In the genomic region with DNA sequence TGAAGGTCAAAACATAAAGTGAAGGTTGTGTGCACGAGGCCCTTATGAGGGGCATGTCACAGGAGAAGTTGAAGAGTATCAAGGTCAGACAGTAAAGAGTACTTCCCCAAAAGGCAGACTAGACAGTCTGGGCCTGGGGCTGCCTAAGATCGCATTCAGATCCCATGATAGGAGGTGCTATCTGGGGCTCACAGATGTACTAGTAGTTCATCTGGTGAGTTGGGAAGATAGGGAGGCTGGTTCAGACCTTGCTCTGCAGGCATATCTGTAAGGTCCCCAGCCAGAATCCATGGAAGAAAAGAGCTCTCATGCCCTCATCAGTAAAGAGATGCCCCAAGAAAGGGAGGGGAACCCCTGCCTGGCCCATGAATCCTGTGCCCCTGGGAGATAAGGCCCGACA, we compare ENCODE assay signal across 28 mouse cellular contexts. TPM values are rescaled to one million over a fixed set of nuclear protein-coding genes. Genes with fewer than 3 reads are reported as not detected.
DNase-seq lines count a peak whose midpoint lies in the region; ATAC-seq and TF ChIP-seq lines count a peak whose summit lies in the region.
"Had no signal": no experiment of that assay in that cellular context is flagged by ENCODE, and none has a peak within 500 bp of the region (broad histone marks: within the 10 kb centered on the region; RNA-seq: fewer than 3 reads in every experiment).

No protein-coding gene starts in this region.

- TF ChIP-seq POLR2A in MEL (IDR thresholded peaks at IDR 0.05; ENCODE audit: control insufficient read depth in 1 of 2, insufficient read depth in 1 of 2, low read depth in 1 of 2, low read length in 2 of 2, poor library complexity in 1 of 2): no peak
- TF ChIP-seq POLR2A in kidney, adult 2 months (IDR thresholded peaks at IDR 0.05; ENCODE audit: low read depth, low read length): no peak

- H3K9ac ChIP-seq in MEL (ENCODE audit: control insufficient read depth, low read depth, low read length, poor library complexity, severe bottlenecking): peak overlapping the region; percentile 32; the same call in 1 of the 2 replicates
- H3K9ac ChIP-seq in liver, embryonic 15.5 days: 0 out of 2 replicates have a peak overlapping the region, but pooled peaks have one; percentile 4
- no peak overlapping the region for H3K9ac ChIP-seq in kidney, embryonic 16.5 days (replicated peaks; ENCODE audit: low read length)
- H3K9ac ChIP-seq: forebrain, embryonic 13.5 days; heart, embryonic 12.5 days; hindbrain, embryonic 15.5 days; limb, embryonic 12.5 days; midbrain, embryonic 12.5 days; neural tube, embryonic 13.5 days had no signal

- no peak for TF ChIP-seq RAD21 in MEL (IDR thresholded peaks at IDR 0.05; ENCODE audit: low read depth, low read length)

- H3K4me3 ChIP-seq in G1E (ENCODE audit: low read depth, low read length) (no peak overlapping the region), MEL (ENCODE audit: control insufficient read depth in 1 of 2, insufficient read depth in 1 of 2, low read depth in 2 of 2, low read length in 2 of 2) (no peak overlapping the region)
- no peak overlapping the region for H3K4me3 ChIP-seq in liver, embryonic 15.5 days (replicated peaks)
- H3K4me3 ChIP-seq in kidney, embryonic 16.5 days (ENCODE audit: low read length): no peak overlapping the region
- H3K4me3 ChIP-seq in kidney, adult 2 months (ENCODE audit: insufficient read depth, low read depth, low read length): no peak overlapping the region
- H3K4me3 ChIP-seq: forebrain, embryonic 13.5 days; heart, embryonic 12.5 days; hindbrain, embryonic 15.5 days; limb, embryonic 12.5 days; midbrain, embryonic 12.5 days; neural tube, embryonic 13.5 days had no signal

- peaks cover 19% of the 10 kb centered on the region for H3K27me3 ChIP-seq in G1E (ENCODE audit: insufficient read depth, low read length)
- H3K27me3 ChIP-seq in MEL (ENCODE audit: control insufficient read depth in 1 of 2, insufficient read depth in 2 of 2, low read length in 2 of 2): no peaks in the 10 kb centered on the region
- H3K27me3 ChIP-seq in liver, embryonic 15.5 days: no peaks in the 10 kb centered on the region
- H3K27me3 ChIP-seq in kidney, embryonic 16.5 days (ENCODE audit: insufficient read depth, low read length): no peaks in the 10 kb centered on the region
- H3K27me3 ChIP-seq in kidney, adult 2 months (replicated peaks; ENCODE audit: control insufficient read depth, insufficient read depth, low read length): no peaks in the 10 kb centered on the region
- H3K27me3 ChIP-seq: forebrain, embryonic 13.5 days; heart, embryonic 12.5 days; hindbrain, embryonic 15.5 days; limb, embryonic 12.5 days; midbrain, embryonic 12.5 days; neural tube, embryonic 13.5 days; Patski had no signal

- no peak for TF ChIP-seq CTCF in G1E (IDR thresholded peaks at IDR 0.05; ENCODE audit: low read depth, low read length)
- TF ChIP-seq CTCF in MEL (IDR thresholded peaks at IDR 0.05 in 2 of 3, conservative IDR thresholded peaks at IDR 0.05 in 1 of 3; ENCODE audit: control insufficient read depth in 1 of 3, insufficient read depth in 1 of 3, low read depth in 2 of 3, low read length in 3 of 3, poor library complexity in 1 of 3, severe bottlenecking in 1 of 3): no peak
- no peak for TF ChIP-seq CTCF in kidney, adult 2 months (conservative IDR thresholded peaks at IDR 0.05; ENCODE audit: insufficient read depth, insufficient read length, low read depth, low read length)

- DNase-seq in G1E (ENCODE audit: low spot score): peak; percentile 53
- peak; percentile 89 for DNase-seq in MEL (ENCODE audit: low read depth, low spot score)
- peak; percentile 57 for DNase-seq in liver
- no peak for DNase-seq in kidney, adult 2 months
- no peak for DNase-seq in frontal cortex, postnatal 10 days (ENCODE audit: low spot score in 2 of 2)
- no peak for DNase-seq in embryo, embryonic 10 days (ENCODE audit: low spot score)
- DNase-seq: adrenal gland, postnatal 10 days; B cell, adult 2 months; cerebellum, adult 11-12 months; cerebellum, adult 9-11 months; gastrocnemius, postnatal 14 days; heart, adult 11 months; heart, postnatal 4 days; kidney, adult 9 months; kidney, postnatal 14 days; lung, adult 18-20 months; lung, postnatal 10 days; right cerebral cortex, postnatal 4 days had no signal

- H3K4me1 ChIP-seq in G1E (ENCODE audit: insufficient read depth, low read depth, low read length) (peaks cover 43% of the 10 kb centered on the region), MEL (ENCODE audit: control insufficient read depth in 1 of 2, insufficient read depth in 2 of 2, low read length in 2 of 2) (peaks cover 13 to 23% of the 10 kb centered on the region in 2 experiments)
- peaks cover 62% of the 10 kb centered on the region for H3K4me1 ChIP-seq in liver, embryonic 15.5 days (replicated peaks)
- no peaks in the 10 kb centered on the region for H3K4me1 ChIP-seq in kidney, embryonic 16.5 days (ENCODE audit: insufficient read depth, low read length)
- no peaks in the 10 kb centered on the region for H3K4me1 ChIP-seq in kidney, adult 2 months (ENCODE audit: control insufficient read depth, insufficient read depth, low read length)

- H3K36me3 ChIP-seq in G1E (replicated peaks): no peaks in the 10 kb centered on the region
- H3K36me3 ChIP-seq in MEL (ENCODE audit: control insufficient read depth in 1 of 2, insufficient read depth in 2 of 2, low read length in 2 of 2): peaks cover 0 to 16% of the 10 kb centered on the region in 2 experiments; a peak in 2 of 4 replicates
- peaks cover 7% of the 10 kb centered on the region; the same call in 1 of the 2 replicates for H3K36me3 ChIP-seq in liver, embryonic 15.5 days (replicated peaks)
- peaks cover 6% of the 10 kb centered on the region; the same call in 1 of the 2 replicates for H3K36me3 ChIP-seq in kidney, embryonic 16.5 days (ENCODE audit: insufficient read depth, low read length)
- H3K36me3 ChIP-seq in kidney, adult 2 months (ENCODE audit: control insufficient read depth, insufficient read depth, low read length): no peaks in the 10 kb centered on the region

- 16% methylated on average over 3 of the region's 3 CpGs for WGBS in liver, embryonic 15.5 days (ENCODE audit: insufficient replicate concordance)
- 87% methylated on average over 3 of the region's 3 CpGs for WGBS in kidney, embryonic 16.5 days
- WGBS in kidney, adult 2 months: 84% methylated on average over 3 of the region's 3 CpGs

- ATAC-seq in G1E (ENCODE audit: extremely low read depth, insufficient number of reproducible peaks, low FRiP score, poor library complexity, severe bottlenecking): peak; percentile 51
- peak; percentile 70 for ATAC-seq in liver, embryonic 15.5 days (ENCODE audit: insufficient read depth)
- ATAC-seq in kidney, embryonic 16.5 days (ENCODE audit: low FRiP score, low TSS enrichment): no peak
- ATAC-seq: forebrain, embryonic 13.5 days; Patski had no signal

- no peaks in the 10 kb centered on the region for H3K79me2 ChIP-seq in MEL (ENCODE audit: control insufficient read depth, insufficient read depth, low read length, poor library complexity)

- peak overlapping the region; percentile 33 for H3K27ac ChIP-seq in MEL (ENCODE audit: control insufficient read depth, low read depth, low read length)
- peak overlapping the region; percentile 76 for H3K27ac ChIP-seq in liver, embryonic 15.5 days (replicated peaks)
- no peak overlapping the region for H3K27ac ChIP-seq in kidney, embryonic 16.5 days (ENCODE audit: low read length)
- H3K27ac ChIP-seq in kidney, adult 2 months (ENCODE audit: insufficient read depth, low read depth, low read length): no peak overlapping the region
- H3K27ac ChIP-seq: forebrain, embryonic 13.5 days; hindbrain, embryonic 15.5 days; limb, embryonic 12.5 days; macrophage; midbrain, embryonic 12.5 days; neural tube, embryonic 13.5 days had no signal

- H3K9me3 ChIP-seq in G1E (replicated peaks) (no peaks in the 10 kb centered on the region), MEL (replicated peaks; ENCODE audit: insufficient read depth, low read length) (no peaks in the 10 kb centered on the region)
- H3K9me3 ChIP-seq in liver, embryonic 15.5 days (replicated peaks): no peaks in the 10 kb centered on the region
- H3K9me3 ChIP-seq in kidney, embryonic 16.5 days (ENCODE audit: low read length): no peaks in the 10 kb centered on the region
- H3K9me3 ChIP-seq: forebrain, embryonic 13.5 days; heart, embryonic 12.5 days; hindbrain, embryonic 15.5 days; limb, embryonic 12.5 days; midbrain, embryonic 12.5 days; neural tube, embryonic 13.5 days had no signal

- H3K4me2 ChIP-seq in liver, embryonic 15.5 days: peak overlapping the region; percentile 9; the same call in 1 of the 2 replicates
- H3K4me2 ChIP-seq in kidney, embryonic 16.5 days (replicated peaks; ENCODE audit: low read depth, low read length): no peak overlapping the region
- H3K4me2 ChIP-seq: forebrain, embryonic 13.5 days; heart, embryonic 12.5 days; hindbrain, embryonic 15.5 days; limb, embryonic 12.5 days; midbrain, embryonic 12.5 days; neural tube, embryonic 13.5 days had no signal

- TF ChIP-seq EP300 in MEL (IDR thresholded peaks at IDR 0.05; ENCODE audit: low read depth in 1 of 2, low read length in 2 of 2): peak; percentile 83 to 90

TF ChIP-seq in MEL, 35 proteins besides CTCF, POLR2A, EP300 and RAD21 (continues in another document):
- TF ChIP-seq MXI1 (IDR thresholded peaks at IDR 0.05; ENCODE audit: low read depth, low read length) (peak; percentile 46; the same call in 1 of the 2 replicates), MAZ (IDR thresholded peaks at IDR 0.05; ENCODE audit: low read depth, low read length) (no peak), MYC (IDR thresholded peaks at IDR 0.05; ENCODE audit: low read depth, low read length) (peak; percentile 38; the same call in 1 of the 2 replicates), JUND (IDR thresholded peaks at IDR 0.05; ENCODE audit: low read depth, low read length) (no peak)

RNA-seq across cellular contexts. Expression of a gene that starts 11.0 kb away (rescaled TPM):
- total RNA-seq in G1E (2014; fragmentation: Nextera tagmentation): not detected in 2 replicates
- 0.22 and 0.29 TPM in 2 replicates for total RNA-seq in G1E (2017)
- polyA plus RNA-seq in G1E (2012): 0.20 and 0.25 TPM in 2 replicates
- 0.26 and 0.27 TPM in 2 replicates for total RNA-seq in MEL (2012; rRNA removed)
- under 1 TPM in 1 of 2 experiments, not detected in 1; 0.88 TPM for polyA plus RNA-seq in MEL (2012; ENCODE audit: insufficient read depth in 1 of 2, insufficient read length in 2 of 2, low read depth in 1 of 2, low replicate concordance in 2 of 2, missing spikeins in 1 of 2)
- polyA plus RNA-seq in liver, embryonic 15.5 days (2015; fragmentation: Nextera tagmentation; extraction: Ambion mirVana): 0.10 and 0.30 TPM in 2 replicates
- 0.27 and 0.95 TPM in 2 replicates for polyA plus RNA-seq in kidney, embryonic 16.5 days (2015; fragmentation: Nextera tagmentation; extraction: Ambion mirVana)
- 1.1 and 1.8 TPM in 2 replicates for polyA plus RNA-seq in kidney, adult 2 months (2012; rRNA removed)

RNA-seq across cellular contexts. Expression of a gene that starts 30.5 kb away (rescaled TPM):
- total RNA-seq in G1E (2014; fragmentation: Nextera tagmentation) (6.5 and 14.3 TPM in 2 replicates), G1E (2017) (5.7 and 9.5 TPM in 2 replicates), MEL (2012; rRNA removed) (11.9 and 12.9 TPM in 2 replicates)
- polyA plus RNA-seq in G1E (2012) (1.8 and 1.9 TPM in 2 replicates), MEL (2012; ENCODE audit: insufficient read depth in 1 of 2, insufficient read length in 2 of 2, low read depth in 1 of 2, low replicate concordance in 2 of 2, missing spikeins in 1 of 2) (10 to 100 TPM in 1 of 2 experiments, not detected in 1; 15.4 TPM)
- 17.0 and 20.1 TPM in 2 replicates for polyA plus RNA-seq in liver, embryonic 15.5 days (2015; fragmentation: Nextera tagmentation; extraction: Ambion mirVana)
- 32.4 and 34.7 TPM in 2 replicates for polyA plus RNA-seq in kidney, embryonic 16.5 days (2015; fragmentation: Nextera tagmentation; extraction: Ambion mirVana)
- 14.1 and 20.7 TPM in 2 replicates for polyA plus RNA-seq in kidney, adult 2 months (2012; rRNA removed)

Comparison
In these comparisons a context has a peak if more than half of its experiments do, and no peak if none do; other contexts are left out.
1. DNase-seq: peak in G1E (single experiment), MEL (single experiment) and liver (single experiment); none in kidney, adult 2 months (single experiment), frontal cortex, postnatal 10 days (0 of 2) and embryo, embryonic 10 days (single experiment).
2. H3K27ac ChIP-seq: peak in MEL (single experiment) and liver, embryonic 15.5 days (single experiment); none in kidney, embryonic 16.5 days (single experiment) and kidney, adult 2 months (single experiment).